Mouse (Mus musculus) bone marrow, adult 2 months (tissue): ENCODE measurements around the gene Hist1h1c.

ENCODE experiments used
- CTCF ChIP-seq: fragments of 200-500 bp; IDR thresholded peaks from 2 replicates; pipeline ENCODE4 v1.5.1; 2011; ENCODE audit warnings: low read length, control low read depth; ENCODE audit not compliant: control insufficient read depth, insufficient read depth
- POLR2A ChIP-seq: fragments of 200-500 bp; IDR thresholded peaks from 2 replicates; pipeline ENCODE4 v1.6.1; 2011; ENCODE audit warnings: low read depth, mild to moderate bottlenecking, control low read depth, low read length, borderline replicate concordance; ENCODE audit not compliant: control insufficient read depth

GRCm38 (mm10) chr13:23709714-23710373 lies 28.8 kb upstream of the Hist1h1c start:
- TF ChIP-seq CTCF (no peak), POLR2A (no peak)
